Mouse (Mus musculus): ENCODE data around the gene Adamtsl4.

The Adamtsl4 gene

GRCm38 (mm10) chr3:95687524-95688421 lies at the start of gene Adamtsl4:
Gene Adamtsl4, minus strand, starts transcription at chr3:95687917.
- no peak for DNase-seq (ENCODE audit: low read depth, low spot score)

GRCm38 (mm10) chr3:95735071-95735670 lies 47.5 kb upstream of the Adamtsl4 start:
- no peak for DNase-seq (ENCODE audit: low read depth, low spot score)

- peak; percentile 62 for DNase-seq (ENCODE audit: low read depth, low spot score)
Measured at GRCm38 (mm10) chr3:95734092-95734702, 46.5 kb upstream of the Adamtsl4 start.

GRCm38 (mm10) chr3:95732744-95733521 lies 45.2 kb upstream of the Adamtsl4 start:
- peak; percentile 55 for DNase-seq (ENCODE audit: low read depth, low spot score)

GRCm38 (mm10) chr3:95732297-95732696 lies 44.6 kb upstream of the Adamtsl4 start:
- no peak for DNase-seq (ENCODE audit: low read depth, low spot score)

GRCm38 (mm10) chr3:95731802-95732201 lies 44.1 kb upstream of the Adamtsl4 start:
- no peak for DNase-seq (ENCODE audit: low read depth, low spot score)

- DNase-seq (ENCODE audit: low read depth, low spot score) = no peak
Measured at GRCm38 (mm10) chr3:95730431-95730830, 42.7 kb upstream of the Adamtsl4 start.

GRCm38 (mm10) chr3:95728906-95729305 lies 41.2 kb upstream of the Adamtsl4 start:
- no peak for DNase-seq (ENCODE audit: low read depth, low spot score)

GRCm38 (mm10) chr3:95726696-95727358 lies 39.1 kb upstream of the Adamtsl4 start:
- DNase-seq (ENCODE audit: low read depth, low spot score) = no peak

GRCm38 (mm10) chr3:95725863-95726262 lies 38.1 kb upstream of the Adamtsl4 start:
- no peak for DNase-seq (ENCODE audit: low read depth, low spot score)

- DNase-seq (ENCODE audit: low read depth, low spot score) = no peak
Measured at GRCm38 (mm10) chr3:95722386-95722785, 34.7 kb upstream of the Adamtsl4 start.

- no peak for DNase-seq (ENCODE audit: low read depth, low spot score)
Measured at GRCm38 (mm10) chr3:95718153-95718552, 30.4 kb upstream of the Adamtsl4 start.

GRCm38 (mm10) chr3:95716075-95716474 lies 28.4 kb upstream of the Adamtsl4 start:
- DNase-seq (ENCODE audit: low read depth, low spot score) = no peak

- DNase-seq (ENCODE audit: low read depth, low spot score) = no peak
Measured at GRCm38 (mm10) chr3:95709967-95710366, 22.2 kb upstream of the Adamtsl4 start.

- DNase-seq (ENCODE audit: low read depth, low spot score) = no peak
Measured at GRCm38 (mm10) chr3:95709044-95709443, 21.3 kb upstream of the Adamtsl4 start.

GRCm38 (mm10) chr3:95707497-95707896 lies 19.8 kb upstream of the Adamtsl4 start:
- no peak for DNase-seq (ENCODE audit: low read depth, low spot score)

GRCm38 (mm10) chr3:95706273-95706672 lies 18.6 kb upstream of the Adamtsl4 start:
- no peak for DNase-seq (ENCODE audit: low read depth, low spot score)

- no peak for DNase-seq (ENCODE audit: low read depth, low spot score)
Measured at GRCm38 (mm10) chr3:95704612-95705011, 16.9 kb upstream of the Adamtsl4 start.

- no peak for DNase-seq (ENCODE audit: low read depth, low spot score)
Measured at GRCm38 (mm10) chr3:95703276-95703675, 15.6 kb upstream of the Adamtsl4 start.

- peak; percentile 79 for DNase-seq (ENCODE audit: low read depth, low spot score)
Measured at GRCm38 (mm10) chr3:95701877-95702540, 14.3 kb upstream of the Adamtsl4 start.

GRCm38 (mm10) chr3:95701085-95701484 lies 13.4 kb upstream of the Adamtsl4 start:
- DNase-seq (ENCODE audit: low read depth, low spot score) = no peak

Measured in skeletal muscle tissue, adult 2 months (tissue).